Mouse (Mus musculus): ENCODE measurements at regions not wholly inside any gene's neighbourhood (a gene's known extent, or its start where the extent isn't known, plus 50 kb on each side); places are given as distances from the start of the nearest gene placed in this dataset.

- TF ChIP-seq CTCF (IDR thresholded peaks at IDR 0.05; ENCODE audit: low read depth, low read length) (no peak), POLR2A (IDR thresholded peaks at IDR 0.05; ENCODE audit: borderline replicate concordance, low read depth, low read length) (no peak)
These were observed 190.7 kb downstream of the Gadd45g start for GRCm38 (mm10) chr13:52037218-52037617.
